Mouse (Mus musculus) brown adipose tissue, adult 24 weeks (tissue): Measurements from ENCODE around the gene Armcx1. TPM values are rescaled to one million over a fixed set of nuclear protein-coding genes. Genes with fewer than 3 reads are reported as not detected.
A peak's percentile ranks its signal among the peaks of the same experiment; 100 is the strongest.
"Not testable (repeated sequence)": the region's sequence is repeated elsewhere in the genome, so short reads cannot be mapped to it uniquely, and the experiment has no call there.

Experiments
- H3K27ac ChIP-seq: fragments of 200-500 bp; replicated peaks from 2 replicates; pipeline ENCODE4 v1.5.1; 2012; ENCODE audit warnings: low read depth, mild to moderate bottlenecking, low read length
- H3K4me1 ChIP-seq: fragments of 200-500 bp; 2 replicates; pipeline ENCODE4 v1.6.1; 2012; ENCODE audit warnings: low read length, mixed read lengths; ENCODE audit not compliant: control insufficient read depth, insufficient read depth, insufficient read length
- H3K4me3 ChIP-seq: fragments of 200-500 bp; 2 replicates; pipeline ENCODE4 v1.5.1; 2012; ENCODE audit warnings: low read depth, mild to moderate bottlenecking, low read length, moderate library complexity; ENCODE audit not compliant: insufficient read depth
- polyA plus RNA-seq: library from polyadenylated mRNA; stranded (reverse); fragments of >200 nt; gene quantifications from 2 replicates; pipeline ENCODE4 v1.2.4, GENCODE M21; 2012; ENCODE audit not compliant: missing spikeins, insufficient read depth, insufficient read length

Gene Armcx1
- polyA plus RNA-seq, 1 experiment: 4.3 TPM

GRCm38 (mm10) chrX:134746459-134746858, 28.7 kb downstream of the Armcx1 start:
- Histone ChIP-seq H3K4me1 (no peaks in the 10 kb centered on the region), H3K4me3 (no peak overlapping the region), H3K27ac (no peak overlapping the region)

GRCm38 (mm10) chrX:134750764-134751592, 33.2 kb downstream of the Armcx1 start, which contains the start of gene Armcx6:
TSS of gene Armcx6 (minus strand) at chrX:134751417.
- H3K4me1 ChIP-seq: no peaks in the 10 kb centered on the region
- peak within 1 kb of the TSS; percentile 69 for H3K4me3 ChIP-seq
- no peak within 1 kb of the TSS for H3K27ac ChIP-seq

GRCm38 (mm10) chrX:134751910-134752309, 34.1 kb downstream of the Armcx1 start:
- Histone ChIP-seq H3K4me1 (no peaks in the 10 kb centered on the region), H3K27ac (no peak overlapping the region), H3K4me3 (no peak overlapping the region)

GRCm38 (mm10) chrX:134752584-134752983, 34.8 kb downstream of the Armcx1 start:
- H3K4me1 ChIP-seq: no peaks in the 10 kb centered on the region
- no peak overlapping the region for H3K27ac ChIP-seq
- no peak overlapping the region for H3K4me3 ChIP-seq

- Histone ChIP-seq H3K4me3 (peak within 1 kb of the TSS; percentile 99), H3K27ac (peak within 1 kb of the TSS; percentile 72), H3K4me1 (no peaks in the 10 kb centered on the region)
These were observed 38.9 kb downstream of the Armcx1 start, which contains the start of gene Armcx3 for GRCm38 (mm10) chrX:134756434-134757292. TSS of gene Armcx3 (plus strand) at chrX:134756595.

GRCm38 (mm10) chrX:134757293-134757995, 39.7 kb downstream of the Armcx1 start:
- Histone ChIP-seq H3K4me1 (no peaks in the 10 kb centered on the region), H3K4me3 (peak overlapping the region; percentile 99), H3K27ac (peak overlapping the region; percentile 72; the same call in 1 of the 2 replicates)

GRCm38 (mm10) chrX:134763428-134764198, 45.9 kb downstream of the Armcx1 start:
- H3K4me3 ChIP-seq, H3K27ac ChIP-seq, H3K4me1 ChIP-seq: not testable (repeated sequence)

Other genes starting within 250 kb of the Armcx1 start
- gene Taf7l, start 241.5 kb upstream of the Armcx1 start, polyA plus RNA-seq: not detected in 2 replicates
- gene Timm8a1, start 176.1 kb upstream of the Armcx1 start, polyA plus RNA-seq: 54.9 and 72.7 TPM in 2 replicates
- gene Btk, start 134.4 kb upstream of the Armcx1 start, polyA plus RNA-seq: 0.79 and 1.4 TPM in 2 replicates
- 283 and 306 TPM in 2 replicates for gene Rpl36a, start 132.3 kb upstream of the Armcx1 start, polyA plus RNA-seq
- 3.0 and 5.2 TPM in 2 replicates for gene Gla, start 116.8 kb upstream of the Armcx1 start, polyA plus RNA-seq
- gene Hnrnph2, start 116.8 kb upstream of the Armcx1 start, polyA plus RNA-seq: 44.5 and 46.4 TPM in 2 replicates
- 0.40 and 0.67 TPM in 2 replicates for gene Armcx4, start 31.4 kb upstream of the Armcx1 start, polyA plus RNA-seq
- gene Armcx6, start 33.5 kb downstream of the Armcx1 start, polyA plus RNA-seq: 0.67 TPM in 1 of 2 replicates, not detected in the other
- 11.7 and 16.5 TPM in 2 replicates for gene Armcx3, start 38.6 kb downstream of the Armcx1 start, polyA plus RNA-seq
- gene Armcx2, start 91.3 kb downstream of the Armcx1 start, polyA plus RNA-seq: 2.4 and 3.0 TPM in 2 replicates
- not detected in 2 replicates for gene Nxf2, start 246.8 kb downstream of the Armcx1 start, polyA plus RNA-seq